Mouse (Mus musculus): ENCODE results near the gene Erbb3. TPM values are rescaled to one million over a fixed set of nuclear protein-coding genes. Genes with fewer than 3 reads are reported as not detected.

The Erbb3 gene
- polyA plus RNA-seq, 1 experiment from 2014 or later = 31.5 TPM

Other genes starting within 250 kb of the Erbb3 start
- 13.7 TPM in 2 replicates for gene Coq10a, start 220.7 kb downstream of the Erbb3 start, polyA plus RNA-seq (2015; fragmentation: Nextera tagmentation; extraction: Ambion mirVana)
- gene Ankrd52, start 212.5 kb downstream of the Erbb3 start, polyA plus RNA-seq (2015; fragmentation: Nextera tagmentation; extraction: Ambion mirVana) = 10.0 and 11.5 TPM in 2 replicates
- gene Slc39a5, start 188.4 kb downstream of the Erbb3 start, polyA plus RNA-seq (2015; fragmentation: Nextera tagmentation; extraction: Ambion mirVana) = 114 and 141 TPM in 2 replicates
- 87.9 and 97.1 TPM in 2 replicates for gene Nabp2, start 178.2 kb downstream of the Erbb3 start, polyA plus RNA-seq (2015; fragmentation: Nextera tagmentation; extraction: Ambion mirVana)
- gene Rnf41, start 178.0 kb downstream of the Erbb3 start, polyA plus RNA-seq (2015; fragmentation: Nextera tagmentation; extraction: Ambion mirVana) = 36.6 and 37.5 TPM in 2 replicates
- gene Smarcc2, start 130.4 kb downstream of the Erbb3 start, polyA plus RNA-seq (2015; fragmentation: Nextera tagmentation; extraction: Ambion mirVana) = 62.5 TPM in 2 replicates
- 1,676 and 1,825 TPM in 2 replicates for gene Myl6, start 95.5 kb downstream of the Erbb3 start, polyA plus RNA-seq (2015; fragmentation: Nextera tagmentation; extraction: Ambion mirVana)
- 2.4 and 2.7 TPM in 2 replicates for gene Myl6b, start 91.0 kb downstream of the Erbb3 start, polyA plus RNA-seq (2015; fragmentation: Nextera tagmentation; extraction: Ambion mirVana)
- gene Esyt1, start 63.8 kb downstream of the Erbb3 start, polyA plus RNA-seq (2015; fragmentation: Nextera tagmentation; extraction: Ambion mirVana) = 28.4 and 29.3 TPM in 2 replicates
- 14.5 and 15.2 TPM in 2 replicates for gene Zc3h10, start 41.9 kb downstream of the Erbb3 start, polyA plus RNA-seq (2015; fragmentation: Nextera tagmentation; extraction: Ambion mirVana)
- gene Rpl41, start 40.3 kb downstream of the Erbb3 start, polyA plus RNA-seq (2015; fragmentation: Nextera tagmentation; extraction: Ambion mirVana) = 3,667 and 3,915 TPM in 2 replicates
- 205 and 210 TPM in 2 replicates for gene Pa2g4, start 23.7 kb downstream of the Erbb3 start, polyA plus RNA-seq (2015; fragmentation: Nextera tagmentation; extraction: Ambion mirVana)
- gene Rps26, start 37.1 kb upstream of the Erbb3 start, polyA plus RNA-seq (2015; fragmentation: Nextera tagmentation; extraction: Ambion mirVana) = 693 and 768 TPM in 2 replicates
- gene Ikzf4, start 56.3 kb upstream of the Erbb3 start, polyA plus RNA-seq (2015; fragmentation: Nextera tagmentation; extraction: Ambion mirVana) = 1.9 and 2.2 TPM in 2 replicates
- 11.9 and 12.1 TPM in 2 replicates for gene Suox, start 84.4 kb upstream of the Erbb3 start, polyA plus RNA-seq (2015; fragmentation: Nextera tagmentation; extraction: Ambion mirVana)
- gene Rab5b, start 106.6 kb upstream of the Erbb3 start, polyA plus RNA-seq (2015; fragmentation: Nextera tagmentation; extraction: Ambion mirVana) = 59.0 and 60.5 TPM in 2 replicates
- gene Pmel, start 114.5 kb upstream of the Erbb3 start, polyA plus RNA-seq (2015; fragmentation: Nextera tagmentation; extraction: Ambion mirVana) = 1.0 and 1.1 TPM in 2 replicates
- gene Cdk2, start 115.4 kb upstream of the Erbb3 start, polyA plus RNA-seq (2015; fragmentation: Nextera tagmentation; extraction: Ambion mirVana) = 72.7 and 80.9 TPM in 2 replicates
- gene Dgka, start 155.2 kb upstream of the Erbb3 start, polyA plus RNA-seq (2015; fragmentation: Nextera tagmentation; extraction: Ambion mirVana) = 7.1 and 7.4 TPM in 2 replicates
- 32.9 and 34.1 TPM in 2 replicates for gene Pym1, start 158.2 kb upstream of the Erbb3 start, polyA plus RNA-seq (2015; fragmentation: Nextera tagmentation; extraction: Ambion mirVana)
- 0.60 and 1.0 TPM in 2 replicates for gene Mmp19, start 201.3 kb upstream of the Erbb3 start, polyA plus RNA-seq (2015; fragmentation: Nextera tagmentation; extraction: Ambion mirVana)
- 44.6 and 47.6 TPM in 2 replicates for gene Dnajc14, start 214.4 kb upstream of the Erbb3 start, polyA plus RNA-seq (2015; fragmentation: Nextera tagmentation; extraction: Ambion mirVana)
- 11.2 and 12.7 TPM in 2 replicates for gene Tmem198b, start 214.7 kb upstream of the Erbb3 start, polyA plus RNA-seq (2015; fragmentation: Nextera tagmentation; extraction: Ambion mirVana)
- gene Sarnp, start 227.7 kb upstream of the Erbb3 start, polyA plus RNA-seq (2015; fragmentation: Nextera tagmentation; extraction: Ambion mirVana) = 186 and 201 TPM in 2 replicates
- gene Ormdl2, start 232.0 kb upstream of the Erbb3 start, polyA plus RNA-seq (2015; fragmentation: Nextera tagmentation; extraction: Ambion mirVana) = 101 and 116 TPM in 2 replicates

Measured in intestine, embryonic 15.5 days (tissue).